Mouse (Mus musculus) thymus, postnatal 14 days (tissue): ENCODE data around the gene Pacsin1.

ENCODE experiments used
- DNase-seq: peaks from one replicate; pipeline ENCODE4 v3.0.0; 2021

Pacsin1 gene

DNA sequence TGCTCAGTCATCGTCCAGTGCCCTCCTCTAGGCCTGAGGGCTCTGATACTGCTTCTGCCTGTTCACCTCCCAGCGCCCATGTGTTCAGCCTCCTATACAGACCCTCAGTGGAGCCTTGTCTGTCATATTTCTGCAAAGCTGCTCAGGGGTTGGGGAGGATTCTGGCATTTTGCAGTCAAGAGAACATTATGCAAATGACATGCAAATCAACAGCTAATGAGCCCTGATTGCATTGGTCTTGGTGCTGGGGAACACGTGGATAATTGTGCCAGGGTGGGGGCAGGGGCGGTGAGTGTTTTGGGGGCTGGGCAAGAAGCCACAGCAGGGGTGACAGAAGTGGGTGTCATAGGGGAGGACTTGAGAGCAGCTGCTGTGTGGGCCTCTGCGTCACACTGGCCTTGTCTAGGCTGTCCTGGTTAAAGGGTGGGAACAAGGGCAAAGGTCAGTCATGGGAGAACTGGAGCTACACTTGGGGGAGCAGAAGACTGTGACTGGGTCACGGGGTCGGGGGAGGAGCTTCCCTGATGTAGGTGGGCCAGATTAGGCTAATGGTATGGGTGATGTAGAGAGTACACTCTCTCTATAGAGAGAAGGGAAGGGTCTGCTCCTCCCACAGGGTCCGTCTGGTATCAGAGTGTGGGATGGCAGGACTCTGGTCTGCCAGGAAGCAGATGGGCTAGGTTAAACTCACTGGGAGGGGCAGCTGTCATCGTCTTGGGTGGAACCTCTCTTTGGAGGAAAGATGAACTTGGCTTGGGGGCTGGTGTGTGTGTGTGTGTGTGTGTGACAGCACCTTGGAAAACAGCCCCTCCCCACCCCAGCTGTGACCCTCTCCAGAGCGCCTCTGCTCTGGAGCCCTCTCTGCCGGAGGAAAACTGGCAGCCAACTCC, 23.9 kb downstream of the Pacsin1 start:
- DNase-seq, result no peak

GRCm38 (mm10) chr17:27684886-27685549, 29.7 kb downstream of the Pacsin1 start:
- peak; percentile 54 for DNase-seq

DNA sequence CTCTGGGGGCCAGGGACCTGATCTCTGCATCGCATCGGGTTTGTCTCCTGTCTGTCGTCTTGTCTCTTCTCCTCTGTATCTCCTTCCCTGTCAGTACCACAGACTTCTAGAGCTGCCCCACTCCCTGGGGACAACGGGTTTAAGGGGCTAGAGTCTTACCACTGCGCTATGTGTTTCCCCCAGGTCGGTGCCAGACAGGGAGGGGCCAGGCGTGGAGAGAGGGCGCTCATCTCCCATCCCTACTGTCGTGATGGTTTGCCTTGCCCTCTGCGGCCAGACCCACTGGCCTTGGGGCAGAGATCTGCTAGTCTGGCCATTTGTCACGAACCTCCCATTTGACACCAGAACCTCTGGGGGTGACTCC, 30.2 kb downstream of the Pacsin1 start:
- no peak for DNase-seq

DNA sequence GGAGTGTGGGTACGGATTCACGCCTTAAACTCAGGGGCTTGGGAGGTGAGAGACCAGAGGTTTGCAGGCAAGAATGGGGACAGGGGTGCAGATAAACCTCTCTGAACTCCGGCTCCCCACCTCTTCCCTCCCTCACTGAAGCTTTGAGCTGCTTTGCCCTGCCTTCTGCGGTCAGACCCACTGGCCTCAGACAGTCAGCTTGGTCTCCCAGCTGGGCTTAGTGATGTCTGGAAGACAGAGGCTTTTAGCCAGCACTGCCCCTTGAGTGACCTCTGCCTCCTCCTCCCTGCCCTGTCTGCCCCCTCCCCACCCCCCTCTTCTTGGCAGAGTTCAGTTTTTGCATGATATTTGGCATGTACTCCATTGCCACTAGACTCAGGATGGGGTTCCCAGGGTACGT, 31.1 kb downstream of the Pacsin1 start:
- DNase-seq, result no peak

DNA sequence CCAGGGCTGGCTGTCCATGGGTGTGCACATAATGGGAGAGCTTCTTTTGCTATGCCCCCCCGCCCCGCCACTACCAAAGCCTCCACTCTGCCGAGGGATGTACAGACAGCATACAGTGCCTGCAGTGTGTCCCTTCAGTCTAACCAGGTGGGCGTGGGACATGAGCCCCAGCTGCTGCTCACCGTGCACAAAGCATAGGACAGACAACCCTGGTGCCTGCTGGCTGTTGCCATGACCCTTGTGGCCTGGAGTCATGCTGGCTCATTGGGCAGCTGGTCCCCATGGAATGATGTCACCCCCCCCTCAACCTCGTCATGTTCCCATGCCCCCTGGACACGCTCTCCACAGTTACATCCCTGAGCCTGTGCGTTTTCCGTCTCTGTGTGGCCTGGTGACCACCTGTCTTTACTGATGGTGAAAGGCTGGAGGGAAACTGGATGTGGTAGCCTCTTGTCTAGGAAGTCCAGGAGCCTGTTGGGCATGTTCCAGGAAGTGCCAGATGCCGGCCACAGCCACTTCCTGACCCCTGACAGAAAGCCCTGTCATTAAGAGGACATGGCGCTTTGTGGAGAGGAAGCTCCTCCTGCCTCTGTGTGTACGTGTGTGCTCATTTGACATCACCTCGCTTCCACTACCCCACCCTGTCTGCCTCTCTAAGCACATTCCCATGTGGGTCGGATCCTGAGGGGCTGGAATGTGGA, 35.8 kb downstream of the Pacsin1 start:
- DNase-seq, result no peak

- DNase-seq, result no peak
These were observed 44.4 kb downstream of the Pacsin1 start for GRCm38 (mm10) chr17:27699641-27700244.

- no peak for DNase-seq
These were observed 45.5 kb downstream of the Pacsin1 start for GRCm38 (mm10) chr17:27700812-27701211.

GRCm38 (mm10) chr17:27701856-27702255, 46.5 kb downstream of the Pacsin1 start:
- DNase-seq, result no peak

DNA sequence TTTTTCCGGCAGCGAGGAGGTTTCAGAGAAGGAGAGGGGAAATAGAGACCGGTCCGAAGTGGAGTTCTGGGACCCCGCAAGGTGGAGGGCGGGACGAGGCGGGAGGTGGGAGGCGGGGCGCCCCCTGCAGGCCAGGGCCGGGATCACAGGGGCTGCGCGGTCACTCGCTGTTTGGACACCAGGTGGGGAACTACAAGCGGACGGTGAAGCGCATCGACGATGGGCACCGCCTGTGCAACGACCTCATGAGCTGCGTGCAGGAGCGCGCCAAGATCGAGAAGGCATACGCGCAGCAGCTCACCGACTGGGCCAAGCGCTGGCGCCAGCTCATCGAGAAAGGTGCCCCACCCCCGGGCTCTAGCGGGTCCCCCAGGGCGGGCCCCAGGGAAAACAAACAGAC, 47.2 kb downstream of the Pacsin1 start:
- peak; percentile 43 for DNase-seq

GRCm38 (mm10) chr17:27703961-27704621, 48.8 kb downstream of the Pacsin1 start:
- no peak for DNase-seq

DNA sequence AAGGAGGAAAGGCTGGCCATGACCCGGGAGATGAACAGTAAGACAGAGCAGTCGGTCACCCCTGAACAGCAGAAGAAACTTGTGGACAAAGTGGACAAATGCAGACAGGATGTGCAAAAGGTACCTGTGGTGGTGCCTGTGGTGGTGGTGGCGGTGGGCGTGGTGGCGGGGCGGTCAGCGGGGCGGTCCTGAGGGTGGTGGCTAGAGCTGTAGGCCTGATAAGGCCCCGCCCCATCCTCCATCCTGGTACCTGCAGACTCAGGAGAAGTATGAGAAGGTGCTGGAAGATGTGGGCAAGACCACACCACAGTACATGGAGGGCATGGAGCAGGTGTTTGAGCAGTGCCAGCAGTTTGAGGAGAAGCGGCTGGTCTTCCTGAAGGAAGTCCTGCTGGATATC, 50.4 kb downstream of the Pacsin1 start:
- no peak for DNase-seq

GRCm38 (mm10) chr17:27707954-27708661, 52.8 kb downstream of the Pacsin1 start:
- DNase-seq, result peak; percentile 76

GRCm38 (mm10) chr17:27709650-27710049, 54.3 kb downstream of the Pacsin1 start:
- DNase-seq, result no peak

DNA sequence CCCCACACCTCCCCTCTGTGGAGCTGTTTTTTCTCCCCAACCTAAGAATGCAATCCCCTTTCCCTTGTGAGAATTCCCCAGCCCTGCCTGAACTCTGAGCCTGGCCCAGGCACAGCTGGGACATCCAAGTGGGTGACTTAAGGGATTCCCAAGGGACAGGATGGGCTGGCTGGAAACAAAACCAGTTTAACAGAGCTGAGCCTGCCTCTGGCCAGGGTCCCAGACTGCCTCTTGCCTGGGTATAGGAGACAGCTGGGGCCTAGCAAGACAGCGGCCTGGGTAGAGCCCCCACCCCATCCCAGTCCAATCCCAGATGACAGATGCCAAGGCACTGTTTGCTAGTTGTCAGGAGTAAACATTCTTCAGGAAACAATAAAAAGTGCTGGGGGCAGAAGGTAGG, 57.5 kb downstream of the Pacsin1 start:
- DNase-seq, result no peak

DNA sequence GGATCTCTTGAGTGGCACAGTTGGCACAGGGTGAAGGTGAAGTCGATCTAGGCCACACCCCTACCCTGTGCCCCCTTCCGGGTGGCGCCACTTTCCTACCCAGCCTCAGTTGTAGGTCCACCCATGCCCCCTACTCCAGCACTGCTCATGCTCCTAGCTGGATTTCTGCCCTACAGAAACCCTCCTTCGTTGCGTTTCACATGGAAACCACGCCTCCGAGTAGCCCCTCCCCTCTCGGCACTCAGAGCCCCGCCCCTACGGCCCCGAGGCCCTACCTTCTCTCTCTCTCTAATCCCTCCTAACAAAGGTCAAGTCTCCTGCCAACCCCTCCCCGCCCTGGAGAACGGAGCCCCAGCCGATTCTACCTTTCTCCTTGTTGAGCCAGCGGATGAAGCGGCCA, 61.5 kb downstream of the Pacsin1 start:
- DNase-seq, result peak; percentile 27

DNA sequence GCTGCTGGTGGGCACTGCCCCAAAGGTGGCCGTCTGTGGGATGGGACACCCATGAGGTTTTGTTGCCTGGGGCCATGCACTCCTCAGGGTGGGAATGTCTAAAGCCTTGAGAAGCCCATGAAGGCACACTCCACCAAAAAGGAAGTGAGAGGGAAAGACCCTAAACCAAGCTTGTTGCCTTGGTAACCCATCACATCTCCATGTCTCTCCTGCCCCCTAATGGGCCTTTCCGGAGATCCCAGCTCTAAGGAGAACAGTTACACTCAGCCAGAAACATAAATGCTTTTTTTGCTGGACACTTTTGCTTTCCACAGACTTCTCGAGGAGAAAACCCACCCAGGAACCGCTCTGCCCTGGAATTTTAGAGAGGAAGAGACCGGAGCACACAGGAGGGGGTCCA, 62.9 kb downstream of the Pacsin1 start:
- DNase-seq, result peak; percentile 30

DNA sequence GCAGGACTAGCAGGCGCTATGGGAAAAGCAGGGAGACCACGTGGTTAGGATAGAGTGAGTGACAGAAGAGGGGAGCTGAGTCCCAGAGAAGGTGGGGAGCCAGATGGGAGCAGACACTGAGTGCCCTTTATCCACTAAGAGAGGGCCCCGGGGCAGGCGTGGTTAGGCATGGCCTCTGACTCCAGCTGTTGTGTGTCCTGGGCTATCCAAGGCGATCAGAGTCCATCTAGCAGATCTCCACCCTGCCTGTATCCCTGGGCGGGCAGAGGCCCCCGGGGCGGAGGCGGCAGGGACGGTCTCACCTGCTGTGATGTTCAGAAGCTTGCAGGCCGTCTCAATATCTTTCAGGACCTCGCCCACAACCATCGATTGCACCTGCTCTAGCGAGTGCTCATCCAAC, 64.4 kb downstream of the Pacsin1 start:
- no peak for DNase-seq

- DNase-seq, result no peak
These were observed 65.0 kb downstream of the Pacsin1 start for GRCm38 (mm10) chr17:27720326-27720725.

- DNase-seq, result no peak
These were observed 65.9 kb downstream of the Pacsin1 start for GRCm38 (mm10) chr17:27721125-27721664.

GRCm38 (mm10) chr17:27724327-27724726, 69.0 kb downstream of the Pacsin1 start:
- DNase-seq, result no peak

GRCm38 (mm10) chr17:27725011-27725410, 69.7 kb downstream of the Pacsin1 start:
- DNase-seq, result no peak

DNA sequence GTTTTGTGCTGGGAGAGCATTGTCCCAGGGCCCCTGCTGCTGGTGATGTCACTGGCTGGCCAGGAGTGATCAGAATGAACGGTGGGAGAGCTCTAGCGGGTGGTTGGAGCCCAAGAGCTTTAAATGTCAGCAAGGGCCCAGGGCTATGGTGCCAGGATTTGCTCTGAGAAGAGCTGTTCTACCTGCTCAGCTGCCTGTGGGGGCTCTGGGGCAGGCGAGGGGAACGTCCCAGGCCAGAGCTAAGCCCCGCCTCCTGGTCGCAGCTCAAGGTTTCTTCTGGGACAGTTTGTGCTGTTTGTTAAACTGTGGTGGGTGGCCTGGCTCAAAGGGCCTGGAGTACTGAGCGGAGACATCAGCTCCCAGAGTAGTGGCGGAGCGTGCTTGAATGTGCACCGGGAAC, 70.1 kb downstream of the Pacsin1 start:
- DNase-seq, result no peak
